Mouse (Mus musculus) hindbrain, embryonic 16.5 days (tissue): ENCODE data around the gene Spop. TPM values are rescaled to one million over a fixed set of nuclear protein-coding genes. Genes with fewer than 3 reads are reported as not detected.

Experiments
- ATAC-seq: fragments of 200-750 bp; cut with Nextera tagmentation; 2 replicates; pipeline ENCODE4 v1.8.0; 2017; ENCODE audit warnings: moderate TSS enrichment, moderate library complexity
- H3K27ac ChIP-seq: fragments of 300-500 bp; sonication (generic); 2 replicates; pipeline ENCODE4 v1.5.1; 2014; ENCODE audit warnings: low read depth, mild to moderate bottlenecking, control low read depth, low read length, moderate library complexity
- H3K27me3 ChIP-seq: fragments of 300-500 bp; sonication (generic); replicated peaks from 2 replicates; pipeline ENCODE4 v1.6.1; 2014; ENCODE audit warnings: low read length; ENCODE audit not compliant: control insufficient read depth, insufficient read depth
- H3K36me3 ChIP-seq: fragments of 300-500 bp; sonication (generic); 2 replicates; pipeline ENCODE4 v1.6.1; 2014; ENCODE audit warnings: mild to moderate bottlenecking, low read length, moderate library complexity, mixed read lengths; ENCODE audit not compliant: control insufficient read depth, insufficient read depth
- H3K4me1 ChIP-seq: fragments of 300-500 bp; sonication (generic); 2 replicates; pipeline ENCODE4 v1.6.1; 2014; ENCODE audit warnings: low read depth, low read length; ENCODE audit not compliant: control insufficient read depth, insufficient read depth
- H3K4me2 ChIP-seq: fragments of 300-500 bp; sonication (generic); 2 replicates; pipeline ENCODE4 v1.6.1; 2014; ENCODE audit warnings: mild to moderate bottlenecking, low read length, control low read depth, moderate library complexity
- H3K4me3 ChIP-seq: fragments of 300-500 bp; sonication (generic); 2 replicates; pipeline ENCODE4 v1.5.1; 2014; ENCODE audit warnings: mild to moderate bottlenecking, low read length, control low read depth, moderate library complexity
- H3K9ac ChIP-seq: fragments of 300-500 bp; sonication (generic); 2 replicates; pipeline ENCODE4 v1.6.1; 2014; ENCODE audit warnings: low read depth, mild to moderate bottlenecking, control low read depth, low read length, moderate library complexity
- H3K9me3 ChIP-seq: fragments of 300-500 bp; sonication (generic); 2 replicates; pipeline ENCODE4 v1.6.1; 2014; ENCODE audit warnings: mild to moderate bottlenecking, low read length, moderate library complexity; ENCODE audit not compliant: control insufficient read depth
- WGBS: fragments of 180-500 bp; shearing (Covaris S2); extraction: QIAGEN DNeasy Blood & Tissue Kit; methylation state at CpG from one replicate; pipeline ENCODE4 v1.1.7; 2014; 5-methylcytosine and 5-hydroxymethylcytosine counted together
- polyA plus RNA-seq: library from polyadenylated mRNA; unstranded; fragments of >200 nt; fragmentation: Nextera tagmentation; extraction: Ambion mirVana; gene quantifications from 2 replicates; pipeline ENCODE4 v1.2.1, GENCODE M21; 2015

The Spop gene
- polyA plus RNA-seq, 1 experiment from 2014 or later: 250 TPM

- 98% methylated on average over 2 of the region's 2 CpGs for WGBS
- Histone ChIP-seq H3K27me3 (no peaks in the 10 kb centered on the region), H3K9ac (no peak overlapping the region), H3K4me1 (no peaks in the 10 kb centered on the region), H3K4me3 (no peak overlapping the region), H3K9me3 (no peaks in the 10 kb centered on the region), H3K4me2 (no peak overlapping the region), H3K27ac (no peak overlapping the region), H3K36me3 (no peaks in the 10 kb centered on the region)
- ATAC-seq: no peak
Measured at GRCm38 (mm10) chr11:95431344-95431743, 17.5 kb downstream of the Spop start.

- ATAC-seq: no peak
- Histone ChIP-seq H3K27ac (no peak overlapping the region), H3K9ac (no peak overlapping the region), H3K4me1 (no peaks in the 10 kb centered on the region), H3K4me3 (no peak overlapping the region), H3K4me2 (no peak overlapping the region), H3K27me3 (no peaks in the 10 kb centered on the region), H3K9me3 (no peaks in the 10 kb centered on the region), H3K36me3 (no peaks in the 10 kb centered on the region)
- WGBS: 90% methylated on average over 2 of the region's 2 CpGs
Measured at GRCm38 (mm10) chr11:95432194-95432593, 18.3 kb downstream of the Spop start.

DNA sequence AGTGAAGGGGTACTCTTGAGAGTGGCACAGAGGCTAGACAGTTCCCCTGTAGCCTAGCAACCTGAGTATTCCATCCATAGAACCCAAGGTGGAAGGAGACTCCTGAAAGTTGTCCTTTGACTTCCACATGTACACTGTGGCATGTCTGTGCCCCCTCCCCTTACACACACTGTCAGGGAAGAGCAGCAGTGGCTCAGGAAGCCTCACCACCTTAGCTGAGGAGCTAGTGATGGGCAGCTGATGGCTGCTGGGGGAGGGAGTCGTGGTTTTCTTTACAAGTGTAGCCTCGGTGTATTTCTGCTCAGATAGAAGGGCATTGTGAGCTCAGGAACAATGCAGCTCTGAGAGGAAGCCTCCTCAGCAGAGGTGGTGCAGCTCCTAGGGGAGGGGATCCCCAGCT is 31.5 kb downstream of the Spop start:
- Histone ChIP-seq H3K4me1 (peaks cover 4% of the 10 kb centered on the region), H3K4me2 (no peak overlapping the region), H3K4me3 (no peak overlapping the region), H3K36me3 (no peaks in the 10 kb centered on the region), H3K9me3 (no peaks in the 10 kb centered on the region), H3K27ac (no peak overlapping the region), H3K27me3 (no peaks in the 10 kb centered on the region), H3K9ac (no peak overlapping the region)
- 16% methylated on average over 2 of the region's 2 CpGs for WGBS
- ATAC-seq: no peak

GRCm38 (mm10) chr11:95446580-95447305 is 32.9 kb downstream of the Spop start:
- Histone ChIP-seq H3K36me3 (no peaks in the 10 kb centered on the region), H3K4me2 (no peak overlapping the region), H3K27me3 (no peaks in the 10 kb centered on the region), H3K9me3 (no peaks in the 10 kb centered on the region), H3K9ac (no peak overlapping the region), H3K4me3 (no peak overlapping the region), H3K27ac (no peak overlapping the region), H3K4me1 (peaks cover 4% of the 10 kb centered on the region)
- no peak for ATAC-seq
- 98% methylated on average over 6 of the region's 6 CpGs for WGBS

DNA sequence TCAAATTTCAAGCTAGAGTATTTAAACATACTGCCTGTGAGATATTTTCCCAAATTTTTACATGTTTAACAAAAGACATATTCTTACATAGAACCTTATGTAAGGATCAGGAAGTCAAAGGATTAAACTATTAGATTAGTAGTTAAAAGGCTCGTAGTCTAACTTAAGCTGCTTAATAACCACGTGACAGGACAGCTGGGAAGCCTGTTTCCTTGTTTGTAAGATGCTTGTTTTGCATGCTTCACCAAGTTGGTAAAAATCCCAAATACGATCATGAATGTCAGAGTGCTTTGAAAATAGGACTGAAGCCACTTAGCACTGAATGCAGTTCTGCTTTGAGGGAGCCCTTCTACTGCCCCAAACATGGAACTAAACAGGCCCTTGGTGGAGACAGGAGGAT is 34.5 kb downstream of the Spop start:
- H3K4me2 ChIP-seq: no peak overlapping the region
- peaks cover 4% of the 10 kb centered on the region for H3K4me1 ChIP-seq
- no peak overlapping the region for H3K9ac ChIP-seq
- no peaks in the 10 kb centered on the region for H3K9me3 ChIP-seq
- no peaks in the 10 kb centered on the region for H3K27me3 ChIP-seq
- no peaks in the 10 kb centered on the region for H3K36me3 ChIP-seq
- no peak for ATAC-seq
- 47% methylated on average over 3 of the region's 3 CpGs for WGBS
- H3K27ac ChIP-seq: no peak overlapping the region
- H3K4me3 ChIP-seq: no peak overlapping the region

DNA sequence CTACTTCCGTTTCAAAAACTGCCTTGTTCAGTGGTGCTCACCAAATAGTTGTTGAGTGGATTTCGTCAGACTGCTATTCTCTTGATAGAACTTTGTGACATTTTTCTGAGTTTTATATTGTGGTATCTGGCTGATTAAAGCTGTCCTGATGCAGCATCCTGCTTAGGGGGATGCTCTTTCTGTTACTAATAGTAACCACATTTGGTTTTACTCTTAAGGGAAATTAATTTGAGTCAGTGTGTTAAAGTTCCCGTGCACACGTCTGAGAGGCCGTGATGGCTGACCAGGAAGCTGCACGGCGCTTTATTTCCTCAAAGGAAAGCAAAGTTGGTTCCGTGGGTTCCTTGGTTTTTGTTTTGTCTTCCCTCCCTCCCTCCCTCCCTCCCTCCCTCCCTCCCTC is 41.5 kb downstream of the Spop start:
- Histone ChIP-seq H3K36me3 (no peaks in the 10 kb centered on the region), H3K4me3 (no peak overlapping the region), H3K9ac (no peak overlapping the region), H3K4me1 (no peaks in the 10 kb centered on the region), H3K9me3 (no peaks in the 10 kb centered on the region), H3K27ac (no peak overlapping the region), H3K4me2 (no peak overlapping the region), H3K27me3 (no peaks in the 10 kb centered on the region)
- no peak for ATAC-seq
- WGBS: 75% methylated on average over 8 of the region's 8 CpGs

- WGBS: 91% methylated on average over 2 of the region's 2 CpGs
- Histone ChIP-seq H3K9me3 (no peaks in the 10 kb centered on the region), H3K4me2 (no peak overlapping the region), H3K4me1 (peaks cover 2% of the 10 kb centered on the region; the same call in 1 of the 2 replicates), H3K9ac (no peak overlapping the region), H3K36me3 (no peaks in the 10 kb centered on the region), H3K27me3 (no peaks in the 10 kb centered on the region), H3K4me3 (no peak overlapping the region), H3K27ac (no peak overlapping the region)
- no peak for ATAC-seq
Measured at GRCm38 (mm10) chr11:95460872-95461271, 47.0 kb downstream of the Spop start.

DNA sequence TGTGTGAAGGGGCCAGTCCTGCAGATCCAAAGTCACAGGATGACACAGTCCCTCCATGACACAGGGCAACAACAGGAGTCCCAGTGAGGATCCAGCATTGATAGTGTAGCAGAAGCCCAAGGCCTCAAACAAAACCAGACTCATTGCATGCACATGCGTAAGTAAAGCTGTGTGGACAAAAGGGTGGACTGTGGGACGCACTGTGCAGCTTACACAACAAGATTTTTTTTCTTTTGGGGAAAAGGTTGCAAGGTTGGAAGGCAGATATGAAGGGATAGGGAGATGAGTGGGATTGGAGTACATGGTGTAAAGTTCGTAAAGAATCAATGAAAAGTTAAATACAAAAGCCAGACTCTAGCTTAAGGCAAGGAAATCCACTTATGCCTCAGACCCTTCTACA is 48.3 kb downstream of the Spop start:
- no peak for ATAC-seq
- Histone ChIP-seq H3K9ac (no peak overlapping the region), H3K4me2 (no peak overlapping the region), H3K9me3 (no peaks in the 10 kb centered on the region), H3K27ac (no peak overlapping the region), H3K27me3 (no peaks in the 10 kb centered on the region), H3K4me1 (peaks cover 2% of the 10 kb centered on the region; the same call in 1 of the 2 replicates), H3K36me3 (no peaks in the 10 kb centered on the region), H3K4me3 (no peak overlapping the region)
- whole genome bisulfite sequencing: 91% methylated on average over 3 of the region's 3 CpGs

DNA sequence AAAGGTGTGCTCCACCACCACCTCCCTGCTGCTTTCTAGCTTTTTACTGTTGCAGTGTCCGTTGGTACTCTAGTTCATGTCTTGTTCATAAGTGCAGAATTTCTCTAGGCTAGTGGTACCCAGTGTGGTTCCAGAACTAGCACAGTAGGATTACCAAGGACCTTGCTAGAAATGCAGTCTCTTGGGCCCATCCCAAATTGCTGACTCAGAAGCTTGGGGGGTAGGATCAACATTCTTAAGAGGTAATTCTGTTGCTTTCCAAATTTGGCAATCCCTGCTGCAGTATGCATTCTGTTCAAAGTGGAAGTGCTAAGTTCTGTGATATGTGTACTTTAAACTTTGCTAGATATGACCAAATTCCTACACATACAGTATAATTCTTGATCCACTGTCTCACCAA is 53.9 kb downstream of the Spop start:
- ATAC-seq: no peak
- Histone ChIP-seq H3K9me3 (no peaks in the 10 kb centered on the region), H3K4me3 (no peak overlapping the region), H3K4me2 (no peak overlapping the region), H3K4me1 (peaks cover 2% of the 10 kb centered on the region; the same call in 1 of the 2 replicates), H3K9ac (no peak overlapping the region), H3K36me3 (peaks cover 5% of the 10 kb centered on the region), H3K27me3 (no peaks in the 10 kb centered on the region), H3K27ac (no peak overlapping the region)
- 89% methylated on average over 1 of the region's 1 CpGs for WGBS
